Mouse (Mus musculus) CH12.LX (cell line): ENCODE data around the gene Gng12. TPM values are rescaled to one million over a fixed set of nuclear protein-coding genes. Genes with fewer than 3 reads are reported as not detected.
"Not testable (repeated sequence)": the region's sequence is repeated elsewhere in the genome, so short reads cannot be mapped to it uniquely, and the experiment has no call there.

Experiments
- DNase-seq: peaks from one replicate; pipeline ENCODE4 v3.0.0-alpha.2; 2013; ENCODE audit errors: extremely low read depth
- H3K27ac ChIP-seq: 2 replicates; pipeline ENCODE4 v1.5.1; 2012; ENCODE audit warnings: low read depth, mild to moderate bottlenecking, control low read depth, moderate library complexity; ENCODE audit not compliant: insufficient read depth
- H3K27me3 ChIP-seq: replicated peaks from 2 replicates; pipeline ENCODE3; 2012; ENCODE audit warnings: inconsistent platforms
- H3K36me3 ChIP-seq, 2 experiments: replicated peaks in 1 of 2; 2 replicates each; pipeline versions ENCODE3 to v1.6.1; 2012; ENCODE audit warnings: inconsistent platforms in 1 of 2, low read length in 1 of 2, mild to moderate bottlenecking in 1 of 2, mixed read lengths in 1 of 2, moderate library complexity in 1 of 2; ENCODE audit not compliant: control insufficient read depth in 1 of 2, insufficient read depth in 1 of 2
- H3K4me1 ChIP-seq, 2 experiments: 2 replicates each; pipeline ENCODE4 v1.6.1; 2012; ENCODE audit warnings: inconsistent platforms in 1 of 2, moderate library complexity in 1 of 2; ENCODE audit not compliant: insufficient read depth in 2 of 2, control insufficient read depth in 1 of 2
- H3K4me2 ChIP-seq: 2 replicates; pipeline ENCODE4 v1.6.1; 2012; ENCODE audit warnings: low read depth, mild to moderate bottlenecking, control low read depth; ENCODE audit not compliant: poor library complexity, insufficient read depth, severe bottlenecking
- H3K4me3 ChIP-seq, 3 experiments: fragments of 150-350 bp in 1 of 3; sonication (generic) in 1 of 3; replicated peaks in 1 of 3; 2 replicates each; pipeline versions ENCODE3 to v1.5.1; 2011 to 2012; ENCODE audit warnings: low read depth in 2 of 3, low read length in 2 of 3, mild to moderate bottlenecking in 2 of 3, moderate library complexity in 2 of 3, control low read depth in 1 of 3, improper control_type of control experiment in 1 of 3, inconsistent platforms in 1 of 3, mixed read lengths in 1 of 3; ENCODE audit not compliant: poor library complexity in 1 of 3
- H3K79me2 ChIP-seq: replicated peaks from 2 replicates; pipeline ENCODE4 v1.6.1; 2012; ENCODE audit warnings: mild to moderate bottlenecking, moderate library complexity; ENCODE audit not compliant: control insufficient read depth, poor library complexity, insufficient read depth, severe bottlenecking; ENCODE audit errors: extremely low read depth
- H3K9ac ChIP-seq: 2 replicates; pipeline ENCODE4 v1.6.1; 2012; ENCODE audit warnings: low read depth, mild to moderate bottlenecking, control low read depth, moderate library complexity; ENCODE audit not compliant: insufficient read depth
- H3K9me3 ChIP-seq: replicated peaks from 2 replicates; pipeline ENCODE3; 2012; ENCODE audit warnings: low read length, inconsistent platforms, mixed read lengths
- BHLHE40 ChIP-seq: IDR thresholded peaks from 2 replicates; pipeline ENCODE4 v1.6.1; 2011; ENCODE audit warnings: mild to moderate bottlenecking, low read depth, low read length, improper control_type of control experiment
- CHD2 ChIP-seq: IDR thresholded peaks from 2 replicates; pipeline ENCODE4 v1.6.1; 2011; ENCODE audit warnings: low read length, improper control_type of control experiment
- EP300 ChIP-seq: IDR thresholded peaks from 2 replicates; pipeline ENCODE4 v1.6.1; 2011; ENCODE audit warnings: low read length, improper control_type of control experiment
- GABPA ChIP-seq: IDR thresholded peaks from 2 replicates; pipeline ENCODE4 v1.6.1; 2012; ENCODE audit warnings: low read depth, low read length, improper control_type of control experiment, inconsistent platforms; ENCODE audit not compliant: insufficient replicate concordance
- JUN ChIP-seq: IDR thresholded peaks from 2 replicates; pipeline ENCODE4 v1.6.1; 2011; ENCODE audit warnings: low read depth, mild to moderate bottlenecking, low read length, improper control_type of control experiment, moderate library complexity; ENCODE audit not compliant: insufficient read depth
- PAX5 ChIP-seq: IDR thresholded peaks from 2 replicates; pipeline ENCODE4 v1.6.1; 2012; ENCODE audit warnings: low read length, inconsistent platforms, mixed read lengths
- POLR2A ChIP-seq: IDR thresholded peaks from 2 replicates; pipeline ENCODE4 v1.6.1; 2011; ENCODE audit warnings: low read depth, mild to moderate bottlenecking, improper control_type of control experiment, low read length
- SIN3A ChIP-seq: IDR thresholded peaks from 2 replicates; pipeline ENCODE4 v1.6.1; 2012; ENCODE audit warnings: low read length, improper control_type of control experiment, inconsistent platforms
- ZC3H11A ChIP-seq: IDR thresholded peaks from 2 replicates; pipeline ENCODE4 v1.6.1; 2012; ENCODE audit warnings: low read depth, mild to moderate bottlenecking, inconsistent platforms, low read length, improper control_type of control experiment
- ZKSCAN1 ChIP-seq: IDR thresholded peaks from 2 replicates; pipeline ENCODE4 v1.6.1; 2012; ENCODE audit warnings: low read depth, inconsistent platforms, low read length, improper control_type of control experiment, borderline replicate concordance
- ZMIZ1 ChIP-seq: IDR thresholded peaks from 2 replicates; pipeline ENCODE4 v1.6.1; 2012; ENCODE audit warnings: low read depth, mild to moderate bottlenecking, inconsistent platforms, low read length, improper control_type of control experiment
- dilution Hi-C: fragments of 300-500 bp; cut with MboI; formaldehyde crosslinking; loops from 2 replicates; pipeline ENCODE4 v1.14.3; 2020; ENCODE audit warnings: low sequenced_read_pairs; ENCODE audit not compliant: extremely low pct_unique_long_range_greater_than_20kb, extremely low pct_ligation_motif_present
- in situ Hi-C: fragments of 300-500 bp; cut with MboI; formaldehyde crosslinking; loops from 3 replicates; pipeline ENCODE4 v1.14.3; 2019; ENCODE audit warnings: low sequenced_read_pairs, low pct_ligation_motif_present, low pct_unique_long_range_greater_than_20kb, mixed read lengths
- polyA plus RNA-seq: library from polyadenylated mRNA; unstranded; fragments of >175 nt; gene quantifications from 2 replicates; pipeline ENCODE4 v1.2.1, GENCODE M21; 2012; ENCODE audit warnings: low read depth; ENCODE audit not compliant: insufficient read length
- total RNA-seq, 2 experiments: library from RNA; depleted of rRNA; stranded (reverse); fragments of 300-350 nt in 1 of 2; fragments of >200 nt in 1 of 2; gene quantifications; 2 replicates each; pipeline ENCODE4 v1.2.3; 2012 to 2014

Gng12 gene
- total and polyA plus RNA-seq, 3 experiments, result 3.9 to 20.8 (median 12.2) TPM

GRCm38 (mm10) chr6:67029987-67030386 is 133.8 kb downstream of the Gng12 start:
- Histone ChIP-seq H3K4me2 (no peak overlapping the region), H3K9ac (no peak overlapping the region), H3K9me3 (no peaks in the 10 kb centered on the region), H3K4me1 (peaks cover 7 to 35% of the 10 kb centered on the region in 2 experiments), H3K27ac (no peak overlapping the region), H3K4me3 (no peak overlapping the region), H3K79me2 (no peaks in the 10 kb centered on the region; the same call in 1 of the 2 replicates), H3K27me3 (no peaks in the 10 kb centered on the region), H3K36me3 (peaks cover 4 to 5% of the 10 kb centered on the region in 2 experiments)
- dilution Hi-C loops, result no loop called here
- TF ChIP-seq EP300, result no peak
- no peak for TF ChIP-seq SIN3A
- no peak for TF ChIP-seq ZKSCAN1
- no peak for TF ChIP-seq CHD2
- DNase-seq, result no peak
- in situ Hi-C loops, result loop anchor here (5.0 kb wide), 1 partner anchor 63 kb away; no protein-coding TSS in a partner anchor

GRCm38 (mm10) chr6:67030416-67030815 is 134.2 kb downstream of the Gng12 start:
- Histone ChIP-seq H3K79me2 (no peaks in the 10 kb centered on the region; the same call in 1 of the 2 replicates), H3K4me2 (no peak overlapping the region), H3K9ac (no peak overlapping the region), H3K4me3 (no peak overlapping the region), H3K9me3 (no peaks in the 10 kb centered on the region), H3K27ac (no peak overlapping the region), H3K36me3 (peaks cover 4 to 7% of the 10 kb centered on the region in 2 experiments)
- TF ChIP-seq ZMIZ1 (no peak), JUN (no peak), POLR2A (no peak), GABPA (no peak), ZC3H11A (no peak), PAX5 (no peak)
- TF ChIP-seq, all 38 proteins: peak for 0
- Histone ChIP-seq H3K4me1 (peaks cover 7 to 35% of the 10 kb centered on the region in 2 experiments), H3K27me3 (no peaks in the 10 kb centered on the region)
- dilution Hi-C loops, result no loop called here
- in situ Hi-C loops, result no loop called here
- no peak for DNase-seq

GRCm38 (mm10) chr6:67030846-67031245 is 134.6 kb downstream of the Gng12 start:
- Histone ChIP-seq H3K4me1 (peaks cover 7 to 35% of the 10 kb centered on the region in 2 experiments), H3K9me3 (no peaks in the 10 kb centered on the region)
- dilution Hi-C loops, result no loop called here
- TF ChIP-seq BHLHE40, result no peak
- TF ChIP-seq, all 38 proteins: peak for 0
- no peaks in the 10 kb centered on the region; the same call in 1 of the 2 replicates for H3K79me2 ChIP-seq
- peaks cover 4 to 7% of the 10 kb centered on the region in 2 experiments for H3K36me3 ChIP-seq
- no peak for DNase-seq
- H3K27ac ChIP-seq, result no peak overlapping the region
- H3K4me2 ChIP-seq, result no peak overlapping the region
- no peak overlapping the region for H3K4me3 ChIP-seq
- H3K9ac ChIP-seq, result no peak overlapping the region
- in situ Hi-C loops, result no loop called here
- no peaks in the 10 kb centered on the region for H3K27me3 ChIP-seq

GRCm38 (mm10) chr6:67032551-67032950 is 136.4 kb downstream of the Gng12 start:
- dilution Hi-C loops, result not testable (repeated sequence)

More at GRCm38 (mm10) chr6:67032551-67032950, 136.4 kb downstream of the Gng12 start:
- H3K9ac ChIP-seq, H3K79me2 ChIP-seq, H3K4me2 ChIP-seq, DNase-seq, in situ Hi-C loops, H3K4me3 ChIP-seq, H3K27me3 ChIP-seq, H3K27ac ChIP-seq, H3K36me3 ChIP-seq, H3K9me3 ChIP-seq: not testable (repeated sequence)
- H3K4me1 ChIP-seq, result peaks cover 7 to 28% of the 10 kb centered on the region in 2 experiments
